Mouse (Mus musculus): ENCODE data around the gene Hexb.
A peak's percentile ranks its signal among the peaks of the same experiment; 100 is the strongest.

Hexb gene

GRCm38 (mm10) chr13:97197932-97198562 is at the start of gene Hexb:
Gene Hexb, minus strand, starts transcription at chr13:97198357.
- DNase-seq (ENCODE audit: low spot score), result peak; percentile 75

DNA sequence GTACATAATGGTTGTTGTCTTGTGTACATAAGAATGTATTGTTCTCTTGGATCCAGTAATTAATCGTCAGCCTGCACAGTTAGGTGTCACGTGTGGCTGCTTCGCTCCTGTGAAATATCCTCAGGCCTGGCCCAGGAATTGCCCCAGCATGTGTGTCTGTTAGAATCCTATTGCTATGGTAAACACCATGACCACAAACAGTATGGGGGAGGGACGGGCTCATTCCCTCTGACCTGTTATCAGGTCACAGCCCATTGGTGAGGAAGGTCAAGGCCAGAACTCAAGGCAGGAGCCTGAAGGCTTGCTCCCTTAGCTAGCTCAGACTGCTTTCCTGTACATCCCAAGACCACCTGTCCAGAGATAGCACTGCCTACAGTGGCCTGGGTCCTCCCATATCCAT is 49.6 kb upstream of the Hexb start:
- DNase-seq (ENCODE audit: low spot score), result no peak

- no peak for DNase-seq (ENCODE audit: low spot score)
These were observed 48.1 kb upstream of the Hexb start for GRCm38 (mm10) chr13:97246217-97246616.

DNA sequence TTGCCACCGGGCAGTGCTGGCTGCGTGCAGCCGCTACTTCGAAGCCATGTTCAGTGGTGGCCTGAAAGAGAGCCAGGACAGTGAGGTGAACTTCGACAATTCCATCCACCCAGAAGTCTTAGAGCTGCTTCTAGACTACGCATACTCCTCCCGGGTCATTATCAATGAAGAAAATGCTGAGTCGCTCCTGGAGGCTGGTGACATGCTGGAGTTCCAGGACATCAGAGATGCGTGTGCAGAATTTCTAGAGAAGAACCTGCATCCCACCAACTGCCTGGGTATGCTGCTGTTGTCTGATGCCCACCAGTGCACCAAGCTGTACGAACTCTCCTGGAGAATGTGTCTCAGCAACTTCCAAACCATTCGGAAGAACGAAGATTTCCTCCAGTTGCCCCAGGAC is 47.0 kb upstream of the Hexb start:
- no peak for DNase-seq (ENCODE audit: low spot score)

DNA sequence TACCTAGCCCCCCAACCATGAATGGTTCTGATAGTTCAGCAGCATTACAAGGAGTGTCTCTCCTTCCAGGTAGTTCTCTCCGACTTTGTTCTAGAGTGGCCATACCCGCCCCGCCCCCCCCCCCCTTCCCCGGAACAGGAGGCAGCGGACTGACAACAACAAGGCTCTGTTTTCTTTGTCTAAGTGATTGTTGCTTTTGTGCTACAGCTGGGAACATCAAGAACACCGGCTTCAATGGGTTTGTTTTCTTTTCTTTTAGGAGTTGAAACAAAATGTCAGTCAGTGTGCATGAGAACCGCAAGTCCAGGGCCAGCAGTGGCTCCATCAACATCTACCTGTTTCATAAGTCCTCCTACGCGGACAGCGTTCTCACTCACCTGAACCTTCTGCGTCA is 46.6 kb upstream of the Hexb start:
- DNase-seq (ENCODE audit: low spot score), result no peak

GRCm38 (mm10) chr13:97243962-97244711 is 46.0 kb upstream of the Hexb start:
- DNase-seq (ENCODE audit: low spot score), result no peak

DNA sequence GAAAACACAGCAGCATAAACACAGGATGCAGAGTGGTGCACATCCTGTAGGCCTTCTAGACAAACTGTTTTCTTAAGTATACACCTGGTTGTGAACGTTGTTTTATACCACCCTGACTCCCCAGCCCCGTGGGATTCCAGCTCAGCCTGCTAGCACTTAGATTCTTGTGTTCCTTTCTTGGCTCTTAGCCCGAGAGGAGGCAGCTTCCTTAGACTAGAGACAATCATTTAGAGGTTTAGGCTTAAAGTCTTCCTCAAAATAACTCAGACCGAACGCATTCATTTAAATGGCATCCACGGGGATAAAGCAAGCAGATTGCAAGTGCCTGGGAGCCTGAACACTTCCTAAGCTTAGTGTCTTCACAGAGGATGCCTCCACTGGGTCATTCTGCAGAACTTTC is 44.6 kb upstream of the Hexb start:
- DNase-seq (ENCODE audit: low spot score), result no peak

DNA sequence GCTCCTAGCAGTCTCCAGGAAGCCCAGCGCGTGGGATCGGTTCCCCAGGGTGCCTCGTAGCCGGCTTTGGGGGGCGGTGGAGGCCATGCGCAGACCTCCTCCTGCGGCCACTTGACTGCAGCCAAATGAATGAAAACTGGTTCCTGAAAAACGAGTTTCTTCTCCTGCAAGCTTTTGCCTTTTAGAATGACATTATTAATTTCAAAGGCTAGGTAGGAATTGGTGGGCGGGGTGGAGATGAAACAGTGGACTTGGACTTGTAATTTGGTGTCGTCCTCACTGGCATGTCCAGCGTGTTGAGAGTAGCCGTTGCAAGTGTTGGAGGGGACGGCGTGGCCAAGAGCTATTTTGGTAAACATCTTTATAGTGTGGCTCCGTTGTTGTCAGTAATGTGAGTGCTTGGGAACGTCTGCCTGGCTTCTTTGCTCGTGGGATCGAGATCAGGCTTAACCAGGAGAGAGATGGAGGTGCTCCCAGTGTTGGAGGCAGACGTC is 43.7 kb upstream of the Hexb start:
- DNase-seq (ENCODE audit: low spot score), result no peak

DNA sequence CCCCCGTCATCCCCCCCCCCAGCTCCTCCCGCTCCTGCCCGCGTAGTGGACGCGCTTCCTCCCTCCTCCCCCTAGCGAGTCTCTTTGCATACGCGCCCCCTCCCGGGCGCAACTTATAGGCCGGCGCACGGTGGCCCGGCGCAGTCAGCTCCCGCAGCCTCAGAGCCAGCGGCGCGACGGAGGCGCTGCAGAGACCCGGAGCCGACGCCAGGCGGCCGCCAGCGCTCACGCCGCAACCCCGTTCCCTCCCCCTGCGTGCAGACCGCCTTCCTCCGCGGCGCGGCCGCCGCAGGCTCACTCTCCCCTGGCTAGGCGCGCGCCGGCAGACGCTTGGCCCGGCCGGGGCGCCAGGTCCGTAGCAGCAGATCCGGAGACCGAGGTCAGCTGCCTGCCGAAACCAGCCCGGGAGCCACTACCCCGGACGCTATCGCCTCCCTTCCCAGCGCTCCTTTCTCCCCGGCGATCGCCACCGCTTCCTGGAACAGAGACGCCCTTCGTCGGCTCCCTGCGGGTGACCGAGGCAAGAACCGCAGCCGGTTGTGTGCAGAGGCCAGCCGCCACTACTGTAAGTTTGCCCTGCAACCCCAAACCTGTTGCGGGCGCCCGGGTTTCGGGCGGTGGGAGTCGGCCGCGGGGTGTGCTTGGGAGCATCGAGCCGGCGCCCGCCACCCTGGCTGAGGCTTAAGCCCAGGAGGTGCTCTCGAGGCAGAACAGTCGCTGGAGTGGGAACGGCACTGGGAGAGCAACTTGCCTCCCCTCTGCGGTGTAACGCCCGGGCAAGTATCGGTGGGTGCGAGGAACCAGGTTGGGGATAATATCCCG is 43.0 kb upstream of the Hexb start, which contains the start of gene Enc1:
Enc1 (plus strand) TSS at position 141 of the 822 bp plus-strand sequence.
- peak; percentile 51 for DNase-seq (ENCODE audit: low spot score)

- DNase-seq (ENCODE audit: low spot score), result no peak
These were observed 42.3 kb upstream of the Hexb start for GRCm38 (mm10) chr13:97240279-97240964.

DNA sequence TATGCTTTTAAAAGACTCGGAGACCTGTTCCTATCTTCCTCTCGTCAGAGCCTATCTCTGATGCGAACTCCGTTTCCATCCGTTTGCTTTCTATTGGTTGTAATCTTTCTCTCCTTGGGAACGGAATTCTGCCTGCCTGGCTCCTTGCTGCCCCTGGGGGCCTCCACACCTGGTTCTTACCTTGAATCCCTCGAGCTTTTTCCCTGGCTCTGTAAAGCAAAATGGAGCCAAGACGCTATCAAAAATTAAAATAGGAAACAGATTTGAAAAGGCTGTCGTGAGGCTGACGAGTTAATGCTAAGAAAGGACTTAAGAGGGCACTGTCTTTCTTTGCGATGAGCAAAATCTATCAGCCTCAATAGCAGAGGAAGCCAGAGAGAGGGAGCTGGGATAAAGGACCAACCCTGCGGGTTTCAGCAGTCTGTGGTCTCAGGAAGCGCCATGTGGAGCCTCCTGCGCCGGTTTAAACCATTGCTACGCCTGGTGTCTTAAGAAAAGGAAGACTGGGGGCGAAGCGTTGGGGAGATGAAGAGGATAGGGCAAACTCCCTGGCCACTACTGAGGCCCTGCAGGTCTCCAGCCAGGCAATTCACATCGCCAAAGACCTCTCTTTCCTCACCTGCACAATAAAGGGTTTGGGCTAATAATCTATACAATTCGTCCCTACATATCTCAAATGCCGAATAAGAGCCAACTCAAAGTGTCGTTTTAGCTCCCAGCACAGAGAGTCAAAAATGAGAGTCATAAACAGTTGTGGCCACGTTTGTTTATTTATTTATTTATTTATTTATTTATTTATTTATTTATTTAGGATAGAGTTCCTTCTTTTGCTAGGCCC is 41.4 kb upstream of the Hexb start:
- no peak for DNase-seq (ENCODE audit: low spot score)

DNA sequence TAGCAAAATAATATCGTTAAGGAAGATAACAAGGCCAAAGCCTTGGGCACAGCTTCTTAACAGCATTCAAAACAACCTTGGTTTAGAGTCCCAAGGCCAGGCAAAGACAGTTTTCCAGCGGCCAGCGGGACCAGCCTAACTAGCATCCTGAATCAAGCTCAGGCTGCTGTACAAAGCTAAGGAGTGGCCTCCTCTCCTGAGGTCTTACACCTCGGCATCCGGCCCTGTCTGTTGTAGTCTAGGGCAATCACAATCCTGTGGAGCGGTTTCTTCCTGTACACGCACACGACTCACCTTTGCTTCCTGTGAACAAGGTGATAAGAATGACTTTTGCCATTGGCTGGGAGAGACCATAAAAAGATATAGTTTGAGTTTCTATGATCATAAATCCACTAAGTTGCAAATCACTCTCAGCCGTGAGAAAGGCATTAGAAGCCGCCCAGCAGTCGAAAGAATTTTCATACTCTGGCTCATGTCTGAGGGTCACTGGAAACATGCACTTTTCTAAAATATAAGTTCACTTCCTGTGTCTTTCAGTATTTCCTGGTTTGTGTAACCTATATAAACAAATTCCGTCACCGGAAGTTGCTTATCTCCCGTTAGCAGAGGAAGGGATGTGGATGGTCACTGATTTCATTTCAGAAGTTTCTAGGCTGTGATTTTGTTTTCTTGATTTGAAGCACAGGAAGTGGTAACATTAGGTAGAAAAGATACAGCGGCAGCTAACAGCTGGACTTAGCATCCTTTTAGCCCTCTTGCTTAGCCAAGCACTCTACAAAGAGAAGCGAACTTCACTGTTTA is 40.2 kb upstream of the Hexb start:
- DNase-seq (ENCODE audit: low spot score), result no peak

DNA sequence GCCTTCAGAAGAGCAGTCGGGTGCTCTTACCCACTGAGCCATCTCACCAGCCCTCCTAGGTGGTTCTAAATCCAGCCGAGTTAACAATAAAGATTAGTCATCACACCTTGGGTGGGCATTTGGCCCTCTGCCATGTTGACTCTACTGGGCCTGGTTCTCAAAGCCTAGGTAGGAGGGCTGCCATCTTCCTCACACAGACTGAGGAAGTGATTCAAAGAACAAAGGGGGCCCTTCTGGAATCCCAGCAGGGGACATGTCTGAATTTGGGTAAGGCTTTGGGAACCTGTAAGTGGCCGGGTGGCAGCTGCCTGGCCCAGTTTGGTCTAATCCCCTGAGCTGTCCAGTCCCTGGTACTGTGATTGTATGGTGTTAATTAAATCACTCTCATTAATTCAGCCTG is 39.5 kb upstream of the Hexb start:
- DNase-seq (ENCODE audit: low spot score), result no peak

GRCm38 (mm10) chr13:97235911-97236310 is 37.8 kb upstream of the Hexb start:
- no peak for DNase-seq (ENCODE audit: low spot score)

DNA sequence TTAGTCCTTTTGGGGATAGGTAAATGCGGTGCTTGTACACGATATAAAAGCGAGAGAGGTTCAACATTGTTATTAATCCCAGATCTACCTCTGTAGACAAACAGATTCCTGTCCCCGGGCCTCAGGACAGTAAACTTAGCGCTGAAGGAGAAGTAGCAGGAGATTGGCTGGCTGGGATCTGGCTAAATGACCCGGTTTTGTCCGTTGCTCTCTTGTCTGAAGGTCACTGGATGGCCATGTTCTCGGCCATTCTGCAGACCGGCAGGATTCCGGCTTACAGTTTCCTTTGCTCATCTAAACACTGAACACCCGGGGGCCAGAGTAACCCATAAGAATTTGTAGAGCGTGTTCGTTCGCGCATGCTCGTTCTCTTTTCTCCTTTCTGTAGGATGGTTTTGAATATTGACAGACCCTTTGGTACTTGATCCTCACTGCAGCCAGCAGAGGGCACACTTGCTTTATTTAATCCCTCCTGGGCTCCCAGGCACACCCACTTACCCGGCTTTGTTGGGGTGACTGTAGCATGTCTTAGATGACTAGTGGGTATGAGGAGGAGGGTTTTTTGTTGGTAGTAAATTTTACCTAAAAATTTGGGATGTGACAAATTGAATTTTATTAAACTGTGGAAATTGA is 36.7 kb upstream of the Hexb start:
- peak; percentile 57 for DNase-seq (ENCODE audit: low spot score)

GRCm38 (mm10) chr13:97233092-97233491 is 34.9 kb upstream of the Hexb start:
- no peak for DNase-seq (ENCODE audit: low spot score)

GRCm38 (mm10) chr13:97230101-97230500 is 31.9 kb upstream of the Hexb start:
- no peak for DNase-seq (ENCODE audit: low spot score)

- DNase-seq (ENCODE audit: low spot score), result no peak
These were observed 29.6 kb upstream of the Hexb start for GRCm38 (mm10) chr13:97227795-97228194.

- no peak for DNase-seq (ENCODE audit: low spot score)
These were observed 27.0 kb upstream of the Hexb start for GRCm38 (mm10) chr13:97225130-97225529.
